Mouse (Mus musculus) CH12.LX (cell line): ENCODE data around the gene Olfr1170. TPM values are rescaled to one million over a fixed set of nuclear protein-coding genes. Genes with fewer than 3 reads are reported as not detected.

Source experiments
- DNase-seq: peaks from one replicate; pipeline ENCODE4 v3.0.0-alpha.2; 2013; ENCODE audit errors: extremely low read depth
- H3K27ac ChIP-seq: 2 replicates; pipeline ENCODE4 v1.5.1; 2012; ENCODE audit warnings: low read depth, mild to moderate bottlenecking, control low read depth, moderate library complexity; ENCODE audit not compliant: insufficient read depth
- H3K27me3 ChIP-seq: replicated peaks from 2 replicates; pipeline ENCODE3; 2012; ENCODE audit warnings: inconsistent platforms
- H3K36me3 ChIP-seq, 2 experiments: replicated peaks in 1 of 2; 2 replicates each; pipeline versions ENCODE3 to v1.6.1; 2012; ENCODE audit warnings: inconsistent platforms in 1 of 2, low read length in 1 of 2, mild to moderate bottlenecking in 1 of 2, mixed read lengths in 1 of 2, moderate library complexity in 1 of 2; ENCODE audit not compliant: control insufficient read depth in 1 of 2, insufficient read depth in 1 of 2
- H3K4me1 ChIP-seq, 2 experiments: 2 replicates each; pipeline ENCODE4 v1.6.1; 2012; ENCODE audit warnings: inconsistent platforms in 1 of 2, moderate library complexity in 1 of 2; ENCODE audit not compliant: insufficient read depth in 2 of 2, control insufficient read depth in 1 of 2
- H3K4me2 ChIP-seq: 2 replicates; pipeline ENCODE4 v1.6.1; 2012; ENCODE audit warnings: low read depth, mild to moderate bottlenecking, control low read depth; ENCODE audit not compliant: poor library complexity, insufficient read depth, severe bottlenecking
- H3K4me3 ChIP-seq, 3 experiments: fragments of 150-350 bp in 1 of 3; sonication (generic) in 1 of 3; replicated peaks in 1 of 3; 2 replicates each; pipeline versions ENCODE3 to v1.5.1; 2011 to 2012; ENCODE audit warnings: low read depth in 2 of 3, low read length in 2 of 3, mild to moderate bottlenecking in 2 of 3, moderate library complexity in 2 of 3, control low read depth in 1 of 3, improper control_type of control experiment in 1 of 3, inconsistent platforms in 1 of 3, mixed read lengths in 1 of 3; ENCODE audit not compliant: poor library complexity in 1 of 3
- H3K79me2 ChIP-seq: replicated peaks from 2 replicates; pipeline ENCODE4 v1.6.1; 2012; ENCODE audit warnings: mild to moderate bottlenecking, moderate library complexity; ENCODE audit not compliant: control insufficient read depth, poor library complexity, insufficient read depth, severe bottlenecking; ENCODE audit errors: extremely low read depth
- H3K9ac ChIP-seq: 2 replicates; pipeline ENCODE4 v1.6.1; 2012; ENCODE audit warnings: low read depth, mild to moderate bottlenecking, control low read depth, moderate library complexity; ENCODE audit not compliant: insufficient read depth
- H3K9me3 ChIP-seq: replicated peaks from 2 replicates; pipeline ENCODE3; 2012; ENCODE audit warnings: low read length, inconsistent platforms, mixed read lengths
- CHD1 ChIP-seq: IDR thresholded peaks from 2 replicates; pipeline ENCODE4 v1.6.1; 2012; ENCODE audit warnings: low read depth, low read length, improper control_type of control experiment, inconsistent platforms
- CHD2 ChIP-seq: IDR thresholded peaks from 2 replicates; pipeline ENCODE4 v1.6.1; 2011; ENCODE audit warnings: low read length, improper control_type of control experiment
- ELF1 ChIP-seq: IDR thresholded peaks from 2 replicates; pipeline ENCODE4 v1.6.1; 2014; ENCODE audit warnings: low read depth, mild to moderate bottlenecking, inconsistent platforms, low read length, improper control_type of control experiment
- EP300 ChIP-seq: IDR thresholded peaks from 2 replicates; pipeline ENCODE4 v1.6.1; 2011; ENCODE audit warnings: low read length, improper control_type of control experiment
- ETS1 ChIP-seq: conservative IDR thresholded peaks from 2 replicates; pipeline ENCODE4 v1.6.1; 2012; ENCODE audit warnings: low read depth, mild to moderate bottlenecking, inconsistent platforms, low read length, improper control_type of control experiment, moderate library complexity
- JUN ChIP-seq: IDR thresholded peaks from 2 replicates; pipeline ENCODE4 v1.6.1; 2011; ENCODE audit warnings: low read depth, mild to moderate bottlenecking, low read length, improper control_type of control experiment, moderate library complexity; ENCODE audit not compliant: insufficient read depth
- JUND ChIP-seq: conservative IDR thresholded peaks from 2 replicates; pipeline ENCODE4 v1.6.1; 2011; ENCODE audit warnings: low read depth, low read length, improper control_type of control experiment
- MAFK ChIP-seq: IDR thresholded peaks from 2 replicates; pipeline ENCODE4 v1.6.1; 2011; ENCODE audit warnings: low read length, improper control_type of control experiment; ENCODE audit not compliant: insufficient replicate concordance
- MAX ChIP-seq: IDR thresholded peaks from 2 replicates; pipeline ENCODE4 v1.6.1; 2011; ENCODE audit warnings: low read length, improper control_type of control experiment
- MAZ ChIP-seq: IDR thresholded peaks from 2 replicates; pipeline ENCODE4 v1.6.1; 2012; ENCODE audit warnings: low read depth, mild to moderate bottlenecking, inconsistent platforms, low read length, improper control_type of control experiment, moderate library complexity
- MEF2A ChIP-seq: IDR thresholded peaks from 2 replicates; pipeline ENCODE4 v1.6.1; 2014; ENCODE audit warnings: low read depth, mild to moderate bottlenecking, inconsistent platforms, low read length, improper control_type of control experiment, borderline replicate concordance
- MYC ChIP-seq: IDR thresholded peaks from 2 replicates; pipeline ENCODE4 v1.6.1; 2011; ENCODE audit warnings: low read depth, mild to moderate bottlenecking, improper control_type of control experiment, low read length
- NRF1 ChIP-seq: IDR thresholded peaks from 2 replicates; pipeline ENCODE4 v1.6.1; 2014; ENCODE audit warnings: low read depth, mild to moderate bottlenecking, inconsistent platforms, low read length, improper control_type of control experiment, moderate library complexity
- PAX5 ChIP-seq: IDR thresholded peaks from 2 replicates; pipeline ENCODE4 v1.6.1; 2012; ENCODE audit warnings: low read length, inconsistent platforms, mixed read lengths
- POLR2A ChIP-seq: IDR thresholded peaks from 2 replicates; pipeline ENCODE4 v1.6.1; 2011; ENCODE audit warnings: low read depth, mild to moderate bottlenecking, improper control_type of control experiment, low read length
- POLR2AphosphoS2 ChIP-seq: IDR thresholded peaks from 2 replicates; pipeline ENCODE4 v1.6.1; 2011; ENCODE audit warnings: low read depth, low read length, improper control_type of control experiment
- RAD21 ChIP-seq: IDR thresholded peaks from 2 replicates; pipeline ENCODE4 v1.6.1; 2011; ENCODE audit warnings: low read depth, mild to moderate bottlenecking, low read length, improper control_type of control experiment, moderate library complexity
- RCOR1 ChIP-seq: conservative IDR thresholded peaks from 2 replicates; pipeline ENCODE4 v1.6.1; 2012; ENCODE audit warnings: low read depth, mild to moderate bottlenecking, inconsistent platforms, low read length, improper control_type of control experiment
- SIN3A ChIP-seq: IDR thresholded peaks from 2 replicates; pipeline ENCODE4 v1.6.1; 2012; ENCODE audit warnings: low read length, improper control_type of control experiment, inconsistent platforms
- SMC3 ChIP-seq: IDR thresholded peaks from 2 replicates; pipeline ENCODE4 v1.6.1; 2011; ENCODE audit warnings: low read depth, low read length, improper control_type of control experiment
- TBP ChIP-seq: conservative IDR thresholded peaks from 2 replicates; pipeline ENCODE4 v1.6.1; 2011; ENCODE audit warnings: low read depth, low read length, improper control_type of control experiment
- TCF12 ChIP-seq: IDR thresholded peaks from 2 replicates; pipeline ENCODE4 v1.6.1; 2014; ENCODE audit warnings: low read depth, mild to moderate bottlenecking, inconsistent platforms, low read length, improper control_type of control experiment
- UBTF ChIP-seq: IDR thresholded peaks from 2 replicates; pipeline ENCODE4 v1.6.1; 2012; ENCODE audit warnings: low read depth, mild to moderate bottlenecking, inconsistent platforms, low read length, improper control_type of control experiment, moderate library complexity
- USF1 ChIP-seq: IDR thresholded peaks from 2 replicates; pipeline ENCODE4 v1.6.1; 2014; ENCODE audit warnings: low read depth, mild to moderate bottlenecking, inconsistent platforms, low read length, improper control_type of control experiment
- USF2 ChIP-seq: conservative IDR thresholded peaks from 2 replicates; pipeline ENCODE4 v1.6.1; 2011; ENCODE audit warnings: low read depth, low read length, improper control_type of control experiment
- ZC3H11A ChIP-seq: IDR thresholded peaks from 2 replicates; pipeline ENCODE4 v1.6.1; 2012; ENCODE audit warnings: low read depth, mild to moderate bottlenecking, inconsistent platforms, low read length, improper control_type of control experiment
- ZKSCAN1 ChIP-seq: IDR thresholded peaks from 2 replicates; pipeline ENCODE4 v1.6.1; 2012; ENCODE audit warnings: low read depth, inconsistent platforms, low read length, improper control_type of control experiment, borderline replicate concordance
- ZMIZ1 ChIP-seq: IDR thresholded peaks from 2 replicates; pipeline ENCODE4 v1.6.1; 2012; ENCODE audit warnings: low read depth, mild to moderate bottlenecking, inconsistent platforms, low read length, improper control_type of control experiment
- ZNF384 ChIP-seq: IDR thresholded peaks from 2 replicates; pipeline ENCODE4 v1.6.1; 2012; ENCODE audit warnings: low read depth, low read length, improper control_type of control experiment, inconsistent platforms
- dilution Hi-C: fragments of 300-500 bp; cut with MboI; formaldehyde crosslinking; loops from 2 replicates; pipeline ENCODE4 v1.14.3; 2020; ENCODE audit warnings: low sequenced_read_pairs; ENCODE audit not compliant: extremely low pct_unique_long_range_greater_than_20kb, extremely low pct_ligation_motif_present
- in situ Hi-C: fragments of 300-500 bp; cut with MboI; formaldehyde crosslinking; loops from 3 replicates; pipeline ENCODE4 v1.14.3; 2019; ENCODE audit warnings: low sequenced_read_pairs, low pct_ligation_motif_present, low pct_unique_long_range_greater_than_20kb, mixed read lengths
- polyA plus RNA-seq: library from polyadenylated mRNA; unstranded; fragments of >175 nt; gene quantifications from 2 replicates; pipeline ENCODE4 v1.2.1, GENCODE M21; 2012; ENCODE audit warnings: low read depth; ENCODE audit not compliant: insufficient read length
- total RNA-seq, 2 experiments: library from RNA; depleted of rRNA; stranded (reverse); fragments of 300-350 nt in 1 of 2; fragments of >200 nt in 1 of 2; gene quantifications; 2 replicates each; pipeline ENCODE4 v1.2.3; 2012 to 2014

Gene Olfr1170
- total RNA-seq (2012; rRNA removed) (not detected in 2 replicates), total RNA-seq (2014; rRNA removed) (not detected in 2 replicates), polyA plus RNA-seq (not detected in 2 replicates)

DNA sequence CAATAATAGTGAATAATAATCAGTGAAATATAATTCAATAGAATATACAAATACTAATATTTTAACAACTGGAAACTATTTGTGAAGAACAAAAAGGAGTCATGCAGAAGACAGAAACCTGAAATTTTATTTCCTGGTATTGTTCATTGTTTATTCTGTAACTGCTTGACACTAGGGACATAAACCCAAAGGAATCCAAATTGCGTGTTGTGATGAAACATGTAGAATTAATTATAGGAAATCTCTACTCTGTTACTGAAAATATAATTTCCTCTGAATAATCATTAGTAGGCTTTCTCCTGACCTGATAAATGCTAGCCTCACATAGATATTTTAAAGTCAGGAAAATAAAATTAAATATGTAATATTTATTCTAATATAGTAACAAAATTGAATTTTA, at the start of gene Olfr1170:
TSS of gene Olfr1170 (minus strand) at position 101 of the 400 bp plus-strand sequence.
- Histone ChIP-seq H3K36me3 (no peaks in the 10 kb centered on the region), H3K4me3 (no peak within 1 kb of the TSS), H3K9me3 (peaks cover 6% of the 10 kb centered on the region), H3K4me2 (no peak within 1 kb of the TSS), H3K27me3 (no peaks in the 10 kb centered on the region)
- in situ Hi-C loops, result no loop called here
- no peak for DNase-seq
- no peak for TF ChIP-seq CHD2
- no peak for TF ChIP-seq TBP
- TF ChIP-seq ELF1, result no peak
- TF ChIP-seq UBTF, result no peak
- TF ChIP-seq POLR2A, result no peak
- TF ChIP-seq USF1, result no peak
- no peak for TF ChIP-seq NRF1
- TF ChIP-seq MYC, result no peak
- TF ChIP-seq SIN3A, result no peak
- TF ChIP-seq MEF2A, result no peak
- no peak for TF ChIP-seq ZC3H11A
- no peak for TF ChIP-seq POLR2AphosphoS2
- TF ChIP-seq ZKSCAN1, result no peak
- no peak for TF ChIP-seq RCOR1
- TF ChIP-seq MAX, result no peak
- TF ChIP-seq, all 38 proteins: peak for 0
- Histone ChIP-seq H3K79me2 (no peaks in the 10 kb centered on the region), H3K4me1 (no peaks in the 10 kb centered on the region), H3K27ac (no peak within 1 kb of the TSS), H3K9ac (no peak within 1 kb of the TSS)
- dilution Hi-C loops, result no loop called here

DNA sequence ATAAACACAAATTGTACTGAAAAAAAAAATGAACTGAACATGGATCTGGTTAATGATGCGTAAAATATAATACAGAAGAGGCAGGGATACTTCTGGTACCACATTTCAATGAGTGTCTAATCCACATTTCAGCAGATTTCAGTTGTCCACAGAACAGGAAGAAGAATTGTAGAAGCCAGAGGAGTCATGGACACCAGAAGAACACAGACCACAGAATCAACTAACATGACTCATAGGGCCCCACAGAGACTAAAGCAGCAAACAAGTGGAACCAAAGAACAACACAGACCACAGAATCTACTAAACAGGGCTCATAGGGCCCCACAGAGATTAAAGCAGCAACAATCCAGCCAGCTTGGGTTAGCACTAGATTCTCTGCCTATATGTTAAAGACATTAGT, 7.3 kb downstream of the Olfr1170 start:
- no peak for DNase-seq
- Histone ChIP-seq H3K36me3 (no peaks in the 10 kb centered on the region), H3K9me3 (no peaks in the 10 kb centered on the region), H3K4me2 (no peak overlapping the region), H3K4me3 (no peak overlapping the region), H3K9ac (no peak overlapping the region), H3K79me2 (no peaks in the 10 kb centered on the region), H3K4me1 (no peaks in the 10 kb centered on the region), H3K27ac (no peak overlapping the region), H3K27me3 (no peaks in the 10 kb centered on the region)
- TF ChIP-seq ZNF384 (no peak), RAD21 (no peak), USF2 (no peak), PAX5 (no peak), TCF12 (no peak), MAZ (no peak), USF1 (no peak), POLR2A (no peak), JUND (no peak), CHD1 (no peak), RCOR1 (no peak), MEF2A (no peak), EP300 (no peak), ETS1 (no peak), SMC3 (no peak), MAFK (no peak), JUN (no peak), ZMIZ1 (no peak), CHD2 (no peak)
- dilution Hi-C loops, result no loop called here
- in situ Hi-C loops, result no loop called here
